Mouse (Mus musculus) ES-Bruce4 (cell line): ENCODE results near the gene Psap.

Source experiments
- CTCF ChIP-seq: IDR thresholded peaks from one replicate; pipeline ENCODE4 v1.8.1; 2011; ENCODE audit warnings: low read depth, low read length
- POLR2A ChIP-seq: IDR thresholded peaks from one replicate; pipeline ENCODE4 v1.8.1; 2011; ENCODE audit warnings: low read length; ENCODE audit not compliant: insufficient read depth

DNA sequence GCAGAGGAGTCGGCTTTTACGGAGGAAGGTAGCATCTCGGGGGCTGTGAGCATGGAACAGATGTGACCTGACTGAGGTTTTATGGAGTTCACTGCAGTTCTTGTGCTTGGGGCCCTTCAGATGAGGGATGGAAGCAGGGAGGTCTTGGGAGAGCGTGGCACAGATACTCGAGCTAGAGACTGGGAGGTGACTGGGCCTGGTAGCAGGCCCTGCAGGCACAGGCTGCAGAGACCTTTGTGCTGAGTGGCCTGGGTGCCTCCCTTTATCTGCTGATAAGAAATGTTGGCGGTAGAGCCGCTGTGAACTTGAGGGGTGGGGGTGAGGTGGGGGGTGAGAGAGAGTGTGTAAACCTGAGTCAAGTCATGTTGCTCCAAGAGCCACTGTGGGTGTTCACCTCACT is 57.2 kb downstream of the Psap start:
- TF ChIP-seq CTCF (no peak), POLR2A (no peak)
